Mouse (Mus musculus) adrenal gland, adult (tissue): ENCODE results near the gene Lix1l.

Experiments used
- DNase-seq, 2 experiments: peaks; one replicate each; pipeline ENCODE4 v3.0.0; 2022 to 2023; ENCODE audit warnings: low spot score in 1 of 2; ENCODE audit not compliant: inconsistent age in 2 of 2

Lix1l gene

DNA sequence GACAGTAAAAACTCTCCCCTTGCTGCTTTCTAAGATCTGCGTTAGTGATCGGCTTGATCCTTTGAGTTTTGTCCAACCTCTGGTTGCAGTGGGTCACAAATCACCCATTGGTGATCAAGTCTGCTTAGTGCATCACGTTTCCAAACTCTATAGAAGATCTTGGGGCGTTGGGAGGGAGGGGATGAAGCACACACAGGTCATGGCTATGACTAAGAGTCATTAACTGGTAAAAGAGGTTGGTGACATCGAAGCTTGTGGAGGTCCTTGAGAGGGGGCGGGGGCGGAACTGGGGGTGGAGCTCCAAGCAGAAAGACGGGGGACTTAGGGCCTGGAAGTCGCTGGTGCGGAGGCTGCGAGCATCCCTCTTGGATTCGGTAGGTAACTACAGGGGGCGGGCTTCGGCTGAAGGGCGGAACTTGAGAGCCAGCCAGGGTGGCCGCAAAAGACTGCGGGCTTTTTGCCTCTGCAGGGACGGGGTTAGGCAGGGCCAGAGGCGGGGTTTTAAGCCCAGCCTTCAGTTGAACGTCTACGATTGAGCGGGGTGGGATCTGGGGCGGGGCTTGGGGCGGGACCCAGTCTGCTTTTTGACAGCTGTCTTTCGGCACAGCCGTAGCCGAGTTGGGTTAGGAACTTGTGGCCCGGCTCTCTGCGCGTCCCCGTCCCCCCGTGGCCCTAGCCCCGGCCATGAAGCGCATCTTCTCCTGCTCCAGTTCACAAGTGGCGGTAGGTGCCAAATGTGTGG lies 68.9 kb downstream of the Lix1l start, which contains the start of gene Ankrd35:
Ankrd35 (plus strand) TSS at position 405 of the 742 bp plus-strand sequence.
- DNase-seq = peak; percentile 81 to 93

DNA sequence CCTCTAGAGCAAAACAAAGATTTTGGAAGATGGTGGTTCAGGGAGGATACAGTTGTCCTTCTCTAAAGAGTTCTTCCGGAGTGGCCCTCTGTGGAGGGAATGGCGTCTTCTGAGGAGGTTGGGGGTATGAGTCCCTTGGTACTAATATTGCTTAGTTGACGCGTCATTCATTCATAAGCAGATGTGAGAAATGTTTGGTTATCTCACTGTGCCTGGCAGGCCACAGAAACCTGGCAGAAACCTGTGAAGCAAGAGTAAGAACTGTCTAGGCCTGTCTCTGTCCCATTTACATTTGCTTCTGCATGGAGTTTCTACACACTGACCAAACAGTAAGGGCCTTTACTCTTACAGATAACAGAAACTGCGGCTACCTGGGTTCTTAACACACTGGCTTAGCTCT lies 70.6 kb downstream of the Lix1l start:
- DNase-seq = no peak

GRCm38 (mm10) chr3:96673514-96673913 lies 72.6 kb downstream of the Lix1l start:
- DNase-seq = peak in 1 of 2 experiments; percentile 55

DNA sequence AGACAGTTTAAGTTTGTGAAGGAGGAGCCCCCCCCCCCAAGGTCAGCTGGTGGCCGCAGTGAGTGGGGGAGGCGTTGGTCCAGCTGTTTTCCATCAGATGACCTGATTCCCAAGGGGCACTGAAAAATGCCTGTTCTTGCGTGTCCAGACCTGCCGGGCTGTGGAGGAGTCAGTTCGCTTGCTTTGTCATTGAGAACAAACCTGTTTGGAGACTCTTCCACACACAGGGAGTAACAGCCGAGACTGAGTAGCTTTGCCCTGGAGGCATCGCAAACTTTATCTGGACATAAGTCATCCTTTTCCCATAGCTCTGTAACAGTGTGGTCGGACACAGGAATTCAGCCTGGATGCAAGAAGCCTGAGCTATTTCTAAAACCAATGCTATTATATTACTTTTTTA lies 73.5 kb downstream of the Lix1l start:
- DNase-seq = peak in 1 of 2 experiments; percentile 35

GRCm38 (mm10) chr3:96675171-96675570 lies 74.2 kb downstream of the Lix1l start:
- DNase-seq = no peak

- no peak for DNase-seq
Measured at GRCm38 (mm10) chr3:96675690-96676089, 74.7 kb downstream of the Lix1l start.
